Mouse (Mus musculus): ENCODE measurements around the gene Cox14. TPM values are rescaled to one million over a fixed set of nuclear protein-coding genes. Genes with fewer than 3 reads are reported as not detected.
"Not testable (repeated sequence)": the region's sequence is repeated elsewhere in the genome, so short reads cannot be mapped to it uniquely, and the experiment has no call there.

The Cox14 gene
- polyA plus RNA-seq, 1 experiment from 2014 or later: 145 TPM

GRCm38 (mm10) chr15:99690924-99691323 lies 34.5 kb upstream of the Cox14 start:
- DNase-seq (no peak), ATAC-seq (ENCODE audit: insufficient read depth) (no peak)
- no peaks in the 10 kb centered on the region for H3K36me3 ChIP-seq (ENCODE audit: insufficient read depth)
- H3K9ac ChIP-seq: no peak overlapping the region
- H3K4me2 ChIP-seq: no peak overlapping the region
- H3K4me1 ChIP-seq (ENCODE audit: insufficient read depth): peaks cover 2% of the 10 kb centered on the region; the same call in 1 of the 2 replicates
- no peak overlapping the region for H3K4me3 ChIP-seq (ENCODE audit: low read depth, low read length)
- no peak for TF ChIP-seq CTCF (IDR thresholded peaks at IDR 0.05; ENCODE audit: low read depth)
- H3K27me3 ChIP-seq (ENCODE audit: insufficient read depth, low read length): no peaks in the 10 kb centered on the region
- WGBS: 13% methylated on average over 4 of the region's 4 CpGs
- H3K9me3 ChIP-seq (ENCODE audit: low read depth, low read length): no peaks in the 10 kb centered on the region
- H3K27ac ChIP-seq (ENCODE audit: low read depth): no peak overlapping the region

GRCm38 (mm10) chr15:99691976-99692375 lies 33.4 kb upstream of the Cox14 start:
- H3K9ac ChIP-seq: no peak overlapping the region
- 33% methylated on average over 9 of the region's 9 CpGs for WGBS
- DNase-seq: no peak
- no peaks in the 10 kb centered on the region for H3K9me3 ChIP-seq (ENCODE audit: low read depth, low read length)
- H3K27me3 ChIP-seq (ENCODE audit: insufficient read depth, low read length): no peaks in the 10 kb centered on the region
- H3K36me3 ChIP-seq (ENCODE audit: insufficient read depth): no peaks in the 10 kb centered on the region
- no peak for ATAC-seq (ENCODE audit: insufficient read depth)
- no peak overlapping the region for H3K4me2 ChIP-seq
- peaks cover 2% of the 10 kb centered on the region; the same call in 1 of the 2 replicates for H3K4me1 ChIP-seq (ENCODE audit: insufficient read depth)
- TF ChIP-seq CTCF (IDR thresholded peaks at IDR 0.05; ENCODE audit: low read depth): no peak
- H3K4me3 ChIP-seq (ENCODE audit: low read depth, low read length): no peak overlapping the region
- no peak overlapping the region for H3K27ac ChIP-seq (ENCODE audit: low read depth)

- WGBS: 10% methylated on average over 2 of the region's 2 CpGs
- Histone ChIP-seq H3K27me3 (ENCODE audit: insufficient read depth, low read length) (no peaks in the 10 kb centered on the region), H3K9ac (no peak overlapping the region), H3K4me1 (ENCODE audit: insufficient read depth) (no peaks in the 10 kb centered on the region), H3K4me3 (ENCODE audit: low read depth, low read length) (no peak overlapping the region), H3K36me3 (ENCODE audit: insufficient read depth) (no peaks in the 10 kb centered on the region), H3K9me3 (ENCODE audit: low read depth, low read length) (no peaks in the 10 kb centered on the region), H3K27ac (ENCODE audit: low read depth) (no peak overlapping the region), H3K4me2 (no peak overlapping the region)
- ATAC-seq (ENCODE audit: insufficient read depth) (no peak), DNase-seq (peak; percentile 27)
- no peak for TF ChIP-seq CTCF (IDR thresholded peaks at IDR 0.05; ENCODE audit: low read depth)
Measured at GRCm38 (mm10) chr15:99697309-99697708, 28.1 kb upstream of the Cox14 start.

GRCm38 (mm10) chr15:99698533-99699085 lies 26.8 kb upstream of the Cox14 start:
- Histone ChIP-seq H3K4me3 (ENCODE audit: low read depth, low read length) (no peak overlapping the region), H3K4me1 (ENCODE audit: insufficient read depth) (peaks cover 4% of the 10 kb centered on the region; the same call in 1 of the 2 replicates), H3K27ac (ENCODE audit: low read depth) (no peak overlapping the region), H3K27me3 (ENCODE audit: insufficient read depth, low read length) (no peaks in the 10 kb centered on the region), H3K9ac (no peak overlapping the region), H3K4me2 (no peak overlapping the region), H3K9me3 (ENCODE audit: low read depth, low read length) (no peaks in the 10 kb centered on the region), H3K36me3 (ENCODE audit: insufficient read depth) (peaks cover 4% of the 10 kb centered on the region)
- no peak for DNase-seq
- TF ChIP-seq CTCF (IDR thresholded peaks at IDR 0.05; ENCODE audit: low read depth): no peak
- 29% methylated on average over 20 of the region's 20 CpGs for WGBS
- ATAC-seq (ENCODE audit: insufficient read depth): no peak

- ATAC-seq (ENCODE audit: insufficient read depth): no peak
- no peak overlapping the region for H3K9ac ChIP-seq
- peaks cover 4% of the 10 kb centered on the region; the same call in 1 of the 2 replicates for H3K4me1 ChIP-seq (ENCODE audit: insufficient read depth)
- peaks cover 15% of the 10 kb centered on the region for H3K36me3 ChIP-seq (ENCODE audit: insufficient read depth)
- WGBS: 80% methylated on average over 10 of the region's 10 CpGs
- no peaks in the 10 kb centered on the region for H3K27me3 ChIP-seq (ENCODE audit: insufficient read depth, low read length)
- no peak for TF ChIP-seq CTCF (IDR thresholded peaks at IDR 0.05; ENCODE audit: low read depth)
- H3K4me2 ChIP-seq: no peak overlapping the region
- no peaks in the 10 kb centered on the region for H3K9me3 ChIP-seq (ENCODE audit: low read depth, low read length)
- H3K4me3 ChIP-seq (ENCODE audit: low read depth, low read length): no peak overlapping the region
- no peak overlapping the region for H3K27ac ChIP-seq (ENCODE audit: low read depth)
- no peak for DNase-seq
Measured at GRCm38 (mm10) chr15:99699715-99700114, 25.7 kb upstream of the Cox14 start.

GRCm38 (mm10) chr15:99700219-99701106 lies 25.0 kb upstream of the Cox14 start:
- no peak overlapping the region for H3K9ac ChIP-seq
- WGBS: 83% methylated on average over 18 of the region's 18 CpGs
- H3K27ac ChIP-seq (ENCODE audit: low read depth): no peak overlapping the region
- H3K27me3 ChIP-seq (ENCODE audit: insufficient read depth, low read length): no peaks in the 10 kb centered on the region
- H3K4me2 ChIP-seq: no peak overlapping the region
- no peak overlapping the region for H3K4me3 ChIP-seq (ENCODE audit: low read depth, low read length)
- no peaks in the 10 kb centered on the region for H3K9me3 ChIP-seq (ENCODE audit: low read depth, low read length)
- ATAC-seq (ENCODE audit: insufficient read depth): no peak
- peaks cover 4% of the 10 kb centered on the region; the same call in 1 of the 2 replicates for H3K4me1 ChIP-seq (ENCODE audit: insufficient read depth)
- DNase-seq: no peak
- no peak for TF ChIP-seq CTCF (IDR thresholded peaks at IDR 0.05; ENCODE audit: low read depth)
- peaks cover 20% of the 10 kb centered on the region for H3K36me3 ChIP-seq (ENCODE audit: insufficient read depth)

- H3K4me1 ChIP-seq (ENCODE audit: insufficient read depth); DNase-seq; H3K27ac ChIP-seq (ENCODE audit: low read depth); H3K27me3 ChIP-seq (ENCODE audit: insufficient read depth, low read length); H3K9me3 ChIP-seq (ENCODE audit: low read depth, low read length): not testable (repeated sequence)
- peak overlapping the region; percentile 94 for H3K9ac ChIP-seq
- H3K4me2 ChIP-seq: peak overlapping the region; percentile 71
- peak; percentile 0; the same call in 1 of the 2 replicates for ATAC-seq (ENCODE audit: insufficient read depth)
- H3K36me3 ChIP-seq (ENCODE audit: insufficient read depth): peaks cover 29% of the 10 kb centered on the region
- H3K4me3 ChIP-seq (ENCODE audit: low read depth, low read length): peak overlapping the region; percentile 83
- WGBS: 38% methylated on average over 16 of the region's 16 CpGs
Measured at GRCm38 (mm10) chr15:99701640-99701998, 23.8 kb upstream of the Cox14 start.

Measured in lung, embryonic 14.5 days (tissue).